Mouse (Mus musculus): ENCODE measurements around the gene Suox.

DNA sequence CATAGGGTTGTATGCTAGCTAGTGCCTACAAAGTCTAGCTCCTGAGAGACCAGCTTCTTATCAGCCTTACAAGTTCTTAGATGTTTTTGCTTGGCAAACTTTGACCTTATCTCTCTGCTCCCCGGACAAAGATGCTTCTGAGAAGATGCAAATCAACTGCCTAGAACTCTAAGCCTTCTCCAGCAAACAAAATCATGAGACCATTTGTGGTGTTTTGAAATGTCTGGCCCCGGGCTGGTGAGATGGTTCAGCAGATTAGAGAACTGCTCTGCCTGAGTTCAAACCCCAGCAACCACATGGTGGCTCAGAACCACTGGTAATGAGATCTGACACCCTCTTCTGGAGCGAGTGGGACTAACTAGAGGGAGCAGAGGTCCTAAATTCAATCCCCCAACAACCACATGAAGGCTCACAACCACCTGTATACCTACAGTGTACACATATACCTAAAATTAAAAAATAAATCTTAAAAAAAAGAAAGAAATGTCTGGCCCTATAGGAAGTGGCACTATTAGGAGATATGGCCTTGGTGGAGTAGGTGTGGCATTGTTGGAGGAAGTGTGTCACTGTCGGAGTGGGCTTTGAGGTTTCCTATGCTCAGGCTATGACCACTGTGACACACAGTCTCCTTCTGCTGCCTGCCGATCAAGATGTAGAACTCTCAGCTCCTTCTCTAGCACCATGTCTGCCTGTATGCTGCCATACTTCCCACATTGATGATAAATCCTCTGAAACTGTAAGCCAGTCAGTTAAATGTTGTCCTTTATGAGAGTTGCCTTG is 10.2 kb downstream of the Suox start:
- TF ChIP-seq POLR2A (IDR thresholded peaks at IDR 0.05; ENCODE audit: borderline replicate concordance, low read depth, low read length): no peak
- no peak for TF ChIP-seq CTCF (IDR thresholded peaks at IDR 0.05; ENCODE audit: low read depth, low read length)

Data from bone marrow macrophage, adult 2 months (primary cell).